Comparison of ENCODE assay signal across 9 mouse cellular contexts in the genomic region with DNA sequence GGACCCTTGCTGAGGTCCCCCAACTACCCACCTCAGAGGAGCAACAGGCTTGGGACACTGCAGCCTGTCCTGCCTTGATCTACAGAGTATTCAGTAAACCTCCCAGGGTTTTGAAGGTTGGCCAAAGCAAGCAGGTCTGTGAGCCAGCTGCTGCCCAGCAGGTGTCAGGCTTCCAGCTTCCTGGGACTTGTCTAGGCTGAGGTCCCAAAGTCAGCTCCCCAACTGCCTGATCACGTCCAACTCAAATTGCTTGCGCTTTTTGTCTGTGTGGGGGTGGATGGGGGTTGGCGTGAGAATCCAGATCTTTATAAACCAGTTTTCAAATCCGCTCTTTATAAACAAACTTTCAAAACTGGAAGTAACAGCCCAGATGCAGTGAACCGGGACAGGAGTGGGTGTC. TPM values are rescaled to one million over a fixed set of nuclear protein-coding genes. Genes with fewer than 3 reads are reported as not detected.
DNase-seq lines count a peak whose midpoint lies in the region; ATAC-seq and TF ChIP-seq lines count a peak whose summit lies in the region.
"Had no signal": no experiment of that assay in that cellular context is flagged by ENCODE, and none has a peak within 500 bp of the region (broad histone marks: within the 10 kb centered on the region; RNA-seq: fewer than 3 reads in every experiment).

No protein-coding gene starts in this region.

- H3K4me3 ChIP-seq in layer of hippocampus, adult 2 months = no peak overlapping the region
- H3K4me3 ChIP-seq in midbrain, embryonic 11.5 days (ENCODE audit: low read depth, low read length) = no peak overlapping the region

- peak; percentile 54 for TF ChIP-seq CTCF in layer of hippocampus, adult 2 months (conservative IDR thresholded peaks at IDR 0.05)

- H3K4me2 ChIP-seq in midbrain, embryonic 11.5 days = no peak overlapping the region

- whole genome bisulfite sequencing in midbrain, embryonic 11.5 days = 81% methylated on average over 5 of the region's 5 CpGs

- ATAC-seq in midbrain, embryonic 11.5 days (ENCODE audit: low FRiP score) = no peak
- ATAC-seq: forebrain, embryonic 16.5 days had no signal

- no peak overlapping the region for H3K9ac ChIP-seq in midbrain, embryonic 11.5 days (ENCODE audit: low read length)

- DNase-seq in layer of hippocampus, adult 2 months (ENCODE audit: low spot score in 2 of 2) = no peak
- DNase-seq in layer of hippocampus, adult 9-10 months (ENCODE audit: low spot score) = no peak
- DNase-seq in ZHBTc4 (ENCODE audit: low read depth, low spot score) = peak; percentile 34
- peak; percentile 31 for DNase-seq in gonadal fat pad, adult 2 months (ENCODE audit: low read depth)
- peak; percentile 38 for DNase-seq in lung, postnatal 25 days (ENCODE audit: low spot score)
- no peak for DNase-seq in layer of hippocampus, postnatal 25 days (ENCODE audit: extremely low spot score in 1 of 2, low spot score in 1 of 2)
- no peak for DNase-seq in midbrain, embryonic 11.5 days (ENCODE audit: low spot score, missing footprints)
- DNase-seq in thymus, postnatal 36 days = no peak

- no peak overlapping the region for H3K27ac ChIP-seq in layer of hippocampus, adult 2 months
- H3K27ac ChIP-seq in midbrain, embryonic 11.5 days (ENCODE audit: low read depth, low read length) = no peak overlapping the region

- no peaks in the 10 kb centered on the region for H3K9me3 ChIP-seq in midbrain, embryonic 11.5 days (ENCODE audit: control insufficient read depth, low read length)

- H3K27me3 ChIP-seq in midbrain, embryonic 11.5 days (ENCODE audit: control insufficient read depth, insufficient read depth, low read length) = no peaks in the 10 kb centered on the region; the same call in 1 of the 2 replicates

- peaks cover 16% of the 10 kb centered on the region for H3K4me1 ChIP-seq in midbrain, embryonic 11.5 days (ENCODE audit: control insufficient read depth, insufficient read depth, low read length)

- no peaks in the 10 kb centered on the region for H3K36me3 ChIP-seq in midbrain, embryonic 11.5 days (ENCODE audit: control insufficient read depth, insufficient read depth, low read length)

RNA-seq across cellular contexts. Expression of gene D630003M21Rik, which starts 3.7 kb away (rescaled TPM):
- total RNA-seq in layer of hippocampus, adult 2 months (2021) = 1 to 10 TPM; 4.1 to 4.4 TPM
- 15.4 and 19.9 TPM in 2 replicates for polyA plus RNA-seq in gonadal fat pad, adult 2 months (2012; rRNA removed)
- 1 to 10 TPM; 3.7 to 4.2 TPM for total RNA-seq in layer of hippocampus, postnatal 25 days (2021)
- polyA plus RNA-seq in midbrain, embryonic 11.5 days (2014; fragmentation: Nextera tagmentation; extraction: Ambion mirVana) = 0.92 and 0.94 TPM in 2 replicates

RNA-seq across cellular contexts. Expression of gene Bpi, which starts 32.6 kb away (rescaled TPM):
- total RNA-seq in layer of hippocampus, adult 2 months (2021) = not detected
- polyA plus RNA-seq in gonadal fat pad, adult 2 months (2012; rRNA removed) = 75.2 and 92.0 TPM in 2 replicates
- not detected for total RNA-seq in layer of hippocampus, postnatal 25 days (2021)
- polyA plus RNA-seq in midbrain, embryonic 11.5 days (2014; fragmentation: Nextera tagmentation; extraction: Ambion mirVana) = not detected in 2 replicates
- polyA plus RNA-seq: forebrain, embryonic 16.5 days had no signal

Comparison
In these comparisons a context has a peak if more than half of its experiments do, and no peak if none do; other contexts are left out.
1. DNase-seq: peak in ZHBTc4 (single experiment), gonadal fat pad, adult 2 months (single experiment) and lung, postnatal 25 days (single experiment); none in layer of hippocampus, adult 2 months (0 of 2), layer of hippocampus, adult 9-10 months (single experiment), layer of hippocampus, postnatal 25 days (0 of 2), midbrain, embryonic 11.5 days (single experiment) and thymus, postnatal 36 days (0 of 2).